Mouse (Mus musculus) heart, embryonic 13.5 days (tissue): ENCODE results near the gene Setd3. TPM values are rescaled to one million over a fixed set of nuclear protein-coding genes. Genes with fewer than 3 reads are reported as not detected.

ENCODE experiments used
- ATAC-seq: fragments of 200-750 bp; cut with Nextera tagmentation; 2 replicates; pipeline ENCODE4 v1.8.0; 2017; ENCODE audit warnings: moderate TSS enrichment; ENCODE audit not compliant: insufficient number of reproducible peaks, low FRiP score, low TSS enrichment; ENCODE audit errors: extremely low read depth
- H3K27ac ChIP-seq: fragments of 300-500 bp; sonication (generic); replicated peaks from 2 replicates; pipeline ENCODE4 v1.5.1; 2015; ENCODE audit warnings: moderate library complexity, mild to moderate bottlenecking, inconsistent platforms
- H3K27me3 ChIP-seq: fragments of 300-500 bp; sonication (generic); replicated peaks from 2 replicates; pipeline ENCODE4 v1.6.1; 2015; ENCODE audit warnings: mild to moderate bottlenecking, inconsistent platforms
- H3K36me3 ChIP-seq: fragments of 300-500 bp; sonication (generic); 2 replicates; pipeline ENCODE4 v1.6.1; 2015; ENCODE audit warnings: mild to moderate bottlenecking, inconsistent platforms
- H3K4me1 ChIP-seq: fragments of 300-500 bp; sonication (generic); 2 replicates; pipeline ENCODE4 v1.6.1; 2015; ENCODE audit warnings: inconsistent platforms
- H3K4me2 ChIP-seq: fragments of 300-500 bp; sonication (generic); 2 replicates; pipeline ENCODE4 v1.6.1; 2015; ENCODE audit warnings: inconsistent platforms, mild to moderate bottlenecking, moderate library complexity
- H3K4me3 ChIP-seq: fragments of 300-500 bp; sonication (generic); 2 replicates; pipeline ENCODE4 v1.5.1; 2015; ENCODE audit warnings: moderate library complexity, mild to moderate bottlenecking, inconsistent platforms
- H3K9ac ChIP-seq: fragments of 300-500 bp; sonication (generic); 2 replicates; pipeline ENCODE4 v1.6.1; 2015; ENCODE audit warnings: inconsistent platforms, mild to moderate bottlenecking, moderate library complexity
- H3K9me3 ChIP-seq: fragments of 300-500 bp; sonication (generic); 2 replicates; pipeline ENCODE4 v1.6.1; 2016; ENCODE audit warnings: inconsistent platforms
- WGBS: fragments of 180-500 bp; shearing (Covaris S2); methylation state at CpG from one replicate; pipeline ENCODE4 v1.1.7; 2015; ENCODE audit warnings: mixed read lengths; 5-methylcytosine and 5-hydroxymethylcytosine counted together
- polyA plus RNA-seq: library from polyadenylated mRNA; unstranded; fragments of >200 nt; fragmentation: Nextera tagmentation; extraction: Ambion mirVana; gene quantifications from 2 replicates; pipeline ENCODE4 v1.2.1, GENCODE M21; 2015

The Setd3 gene
- polyA plus RNA-seq = 63.0 and 65.7 TPM in 2 replicates

DNA sequence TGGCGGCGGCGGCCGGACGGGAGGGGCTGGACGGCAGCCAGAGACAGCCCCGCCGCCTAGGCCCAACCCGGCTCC, at the start of gene Setd3:
TSS of gene Setd3 (minus strand) at position 69 of the 75 bp plus-strand sequence.
- WGBS = 0% methylated on average over 9 of the region's 9 CpGs
- H3K9me3 ChIP-seq = no peaks in the 10 kb centered on the region
- peaks cover 44% of the 10 kb centered on the region for H3K4me1 ChIP-seq
- H3K27ac ChIP-seq = peak within 1 kb of the TSS; percentile 87
- ATAC-seq = no peak
- no peaks in the 10 kb centered on the region for H3K27me3 ChIP-seq
- H3K4me2 ChIP-seq = peak within 1 kb of the TSS; percentile 95
- peaks cover 24% of the 10 kb centered on the region for H3K36me3 ChIP-seq
- H3K9ac ChIP-seq = peak within 1 kb of the TSS; percentile 97
- H3K4me3 ChIP-seq = peak within 1 kb of the TSS; percentile 68

DNA sequence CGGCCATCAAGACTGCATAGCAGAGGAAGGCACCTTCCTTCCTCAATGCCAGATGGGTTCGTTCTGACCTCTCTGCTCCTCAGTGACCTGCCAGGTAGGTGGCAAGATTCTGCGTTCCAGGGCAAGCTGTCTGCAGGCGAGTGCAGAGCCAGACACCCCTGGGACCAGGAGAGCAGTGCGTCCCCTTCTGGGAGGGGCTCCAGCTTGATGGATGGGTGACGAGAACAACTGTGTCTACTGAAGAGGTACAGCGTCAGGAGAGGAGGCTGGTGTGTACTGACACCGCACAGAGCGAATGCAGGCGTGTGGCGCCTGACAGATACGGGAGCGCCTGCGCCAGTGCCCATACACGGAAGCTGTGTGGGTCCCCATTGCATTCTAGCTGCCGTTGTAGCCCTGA, 48.4 kb upstream of the Setd3 start:
- Histone ChIP-seq H3K9ac (peak overlapping the region; percentile 24; the same call in 1 of the 2 replicates), H3K27me3 (no peaks in the 10 kb centered on the region), H3K4me3 (no peak overlapping the region), H3K4me2 (no peak overlapping the region), H3K4me1 (peaks cover 87% of the 10 kb centered on the region), H3K36me3 (no peaks in the 10 kb centered on the region), H3K27ac (no peak overlapping the region), H3K9me3 (no peaks in the 10 kb centered on the region)
- 62% methylated on average over 16 of the region's 16 CpGs for WGBS
- ATAC-seq = no peak

DNA sequence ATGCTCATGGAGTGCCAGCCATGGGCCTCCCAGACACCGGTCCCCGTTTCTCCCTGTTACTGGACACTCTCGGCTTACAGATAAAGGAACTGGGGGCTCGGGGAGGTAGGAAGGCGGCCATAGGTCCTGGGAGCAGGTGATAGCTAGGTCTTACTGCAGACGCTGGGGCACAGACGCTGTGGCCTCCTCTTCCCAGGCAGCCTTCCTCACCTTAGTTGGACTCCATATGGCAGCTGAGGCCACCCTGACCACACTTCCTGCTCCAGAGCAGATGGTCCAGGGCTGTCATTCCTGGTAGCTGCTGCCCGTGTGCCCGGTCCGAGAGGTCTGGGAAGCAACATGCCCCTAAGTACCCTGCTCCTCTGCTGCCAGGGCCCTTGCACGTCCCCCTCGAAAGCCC, 47.8 kb upstream of the Setd3 start:
- Histone ChIP-seq H3K27ac (no peak overlapping the region), H3K4me3 (no peak overlapping the region), H3K9me3 (no peaks in the 10 kb centered on the region), H3K27me3 (no peaks in the 10 kb centered on the region), H3K4me2 (no peak overlapping the region), H3K9ac (no peak overlapping the region), H3K4me1 (peaks cover 84% of the 10 kb centered on the region), H3K36me3 (no peaks in the 10 kb centered on the region)
- WGBS = 77% methylated on average over 12 of the region's 12 CpGs
- no peak for ATAC-seq

DNA sequence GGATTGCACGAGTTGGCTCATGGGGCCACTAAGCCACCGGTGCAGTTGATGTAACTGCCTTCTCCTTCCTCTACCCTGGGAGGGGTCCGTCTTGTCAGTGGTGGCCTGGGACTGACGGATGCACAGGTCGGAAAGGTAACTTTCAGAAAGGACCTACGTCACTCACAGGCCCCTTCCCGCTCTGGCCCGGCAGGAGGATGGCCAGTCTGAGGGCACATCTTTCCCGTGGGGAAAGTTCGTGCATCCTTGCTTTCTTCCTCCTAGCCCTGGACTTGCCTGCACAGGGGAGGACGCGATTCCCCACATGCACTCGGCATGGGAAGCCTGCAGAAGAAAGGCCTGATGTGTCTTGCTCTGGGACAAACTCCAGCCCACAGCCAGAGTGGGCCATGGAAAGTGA, 47.1 kb upstream of the Setd3 start:
- 76% methylated on average over 13 of the region's 13 CpGs for WGBS
- Histone ChIP-seq H3K9ac (peak overlapping the region; percentile 35; the same call in 1 of the 2 replicates), H3K4me2 (no peak overlapping the region), H3K27ac (peak overlapping the region; percentile 49; the same call in 1 of the 2 replicates), H3K27me3 (no peaks in the 10 kb centered on the region), H3K9me3 (no peaks in the 10 kb centered on the region), H3K36me3 (no peaks in the 10 kb centered on the region), H3K4me3 (no peak overlapping the region), H3K4me1 (peaks cover 82% of the 10 kb centered on the region)
- no peak for ATAC-seq

DNA sequence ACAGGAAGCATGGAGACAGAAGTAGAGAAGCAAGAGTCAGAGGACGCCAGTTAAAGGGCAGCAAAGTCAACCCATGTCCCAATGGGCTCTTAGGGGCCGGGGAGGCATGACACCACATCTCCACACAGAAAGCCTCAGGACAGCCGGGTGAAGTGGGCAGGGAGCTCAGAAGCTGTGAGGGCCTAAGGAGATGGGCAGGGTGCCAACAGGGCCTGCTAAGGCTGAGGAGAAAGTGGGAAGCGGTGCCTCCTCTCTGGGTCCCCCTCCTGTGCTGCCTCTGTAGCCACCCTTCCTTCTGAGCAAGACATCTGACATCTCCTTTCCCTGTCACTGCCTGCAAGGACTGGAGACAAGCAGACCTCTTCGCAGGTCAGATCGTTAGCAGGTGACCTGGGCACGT, 46.7 kb upstream of the Setd3 start:
- Histone ChIP-seq H3K4me2 (no peak overlapping the region), H3K4me3 (no peak overlapping the region), H3K9ac (peak overlapping the region; percentile 33; the same call in 1 of the 2 replicates), H3K27ac (peak overlapping the region; percentile 49; the same call in 1 of the 2 replicates), H3K36me3 (no peaks in the 10 kb centered on the region), H3K9me3 (no peaks in the 10 kb centered on the region), H3K4me1 (peaks cover 82% of the 10 kb centered on the region), H3K27me3 (no peaks in the 10 kb centered on the region)
- no peak for ATAC-seq
- WGBS = 43% methylated on average over 7 of the region's 7 CpGs

DNA sequence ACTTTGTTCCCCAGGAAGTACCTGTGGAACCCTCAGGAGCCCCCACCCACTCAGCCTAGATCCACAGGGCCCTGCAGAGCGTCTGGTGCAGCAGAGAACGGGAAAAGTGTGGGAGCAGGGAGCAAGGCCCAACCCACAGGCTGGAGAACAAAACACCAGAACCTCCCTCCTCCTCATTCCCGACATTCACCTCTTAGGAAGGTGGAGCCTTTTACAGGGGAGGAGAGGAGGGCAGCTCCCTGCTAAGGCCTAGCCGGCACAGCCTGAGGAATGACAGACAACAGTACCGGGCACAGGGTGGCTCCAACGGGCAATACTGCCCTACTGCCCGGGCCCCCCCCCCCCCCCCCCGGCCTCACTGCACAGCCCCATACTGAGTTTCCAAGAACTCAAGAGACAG, 44.2 kb upstream of the Setd3 start:
- peak overlapping the region; percentile 20; the same call in 1 of the 2 replicates for H3K9ac ChIP-seq
- peaks cover 85% of the 10 kb centered on the region for H3K4me1 ChIP-seq
- no peak overlapping the region for H3K27ac ChIP-seq
- WGBS = 51% methylated on average over 7 of the region's 8 CpGs
- no peak for ATAC-seq
- H3K4me3 ChIP-seq = no peak overlapping the region
- H3K4me2 ChIP-seq = no peak overlapping the region
- H3K9me3 ChIP-seq = no peaks in the 10 kb centered on the region
- no peaks in the 10 kb centered on the region for H3K36me3 ChIP-seq
- H3K27me3 ChIP-seq = no peaks in the 10 kb centered on the region

DNA sequence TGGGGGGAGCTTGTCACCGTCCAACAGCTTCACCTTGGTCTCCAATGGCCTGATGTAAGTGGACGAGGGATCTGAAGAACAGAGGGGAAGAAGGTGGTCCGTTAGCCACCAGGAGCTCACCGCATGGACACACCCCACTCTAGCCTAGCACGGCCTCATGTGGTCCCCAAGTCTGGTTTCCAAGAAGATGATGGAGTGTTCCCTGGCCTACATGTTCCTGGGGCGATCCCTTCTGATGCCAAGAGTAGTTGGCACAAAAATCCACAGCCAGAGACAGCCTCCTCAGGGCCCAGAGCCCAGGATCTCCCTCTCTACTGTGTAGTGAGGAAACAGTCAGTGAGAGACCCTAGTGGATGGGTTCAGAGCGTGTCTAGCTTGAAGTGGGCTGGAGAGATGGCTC, 42.6 kb upstream of the Setd3 start:
- 82% methylated on average over 7 of the region's 7 CpGs for WGBS
- Histone ChIP-seq H3K4me1 (peaks cover 77% of the 10 kb centered on the region), H3K36me3 (no peaks in the 10 kb centered on the region), H3K27ac (no peak overlapping the region), H3K4me3 (no peak overlapping the region), H3K9me3 (no peaks in the 10 kb centered on the region), H3K9ac (peak overlapping the region; percentile 24; the same call in 1 of the 2 replicates), H3K27me3 (no peaks in the 10 kb centered on the region), H3K4me2 (no peak overlapping the region)
- no peak for ATAC-seq

DNA sequence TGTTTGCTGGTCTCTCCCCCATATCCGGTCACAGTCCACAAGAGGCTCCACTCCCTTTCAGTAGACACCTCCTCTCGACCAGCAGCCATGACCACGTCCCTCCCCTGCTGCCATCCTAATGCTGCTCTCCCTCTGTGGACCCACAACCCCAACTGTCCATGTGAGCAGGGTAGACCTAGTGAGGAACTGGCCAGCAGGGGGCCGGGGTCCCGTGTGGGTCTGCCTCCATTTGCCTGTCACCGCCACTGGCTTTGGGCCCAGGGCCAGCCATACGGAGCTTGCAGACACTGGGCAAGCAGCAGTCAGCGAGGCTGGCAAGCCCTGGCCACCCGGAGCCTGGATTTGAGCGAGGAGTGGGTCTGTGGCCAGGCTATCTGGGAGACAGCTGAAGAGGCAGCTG, 42.1 kb upstream of the Setd3 start:
- H3K9ac ChIP-seq = peak overlapping the region; percentile 24; the same call in 1 of the 2 replicates
- H3K4me2 ChIP-seq = no peak overlapping the region
- H3K36me3 ChIP-seq = no peaks in the 10 kb centered on the region
- no peaks in the 10 kb centered on the region for H3K27me3 ChIP-seq
- H3K9me3 ChIP-seq = no peaks in the 10 kb centered on the region
- peaks cover 72% of the 10 kb centered on the region for H3K4me1 ChIP-seq
- no peak for ATAC-seq
- no peak overlapping the region for H3K4me3 ChIP-seq
- no peak overlapping the region for H3K27ac ChIP-seq
- 41% methylated on average over 10 of the region's 10 CpGs for WGBS

DNA sequence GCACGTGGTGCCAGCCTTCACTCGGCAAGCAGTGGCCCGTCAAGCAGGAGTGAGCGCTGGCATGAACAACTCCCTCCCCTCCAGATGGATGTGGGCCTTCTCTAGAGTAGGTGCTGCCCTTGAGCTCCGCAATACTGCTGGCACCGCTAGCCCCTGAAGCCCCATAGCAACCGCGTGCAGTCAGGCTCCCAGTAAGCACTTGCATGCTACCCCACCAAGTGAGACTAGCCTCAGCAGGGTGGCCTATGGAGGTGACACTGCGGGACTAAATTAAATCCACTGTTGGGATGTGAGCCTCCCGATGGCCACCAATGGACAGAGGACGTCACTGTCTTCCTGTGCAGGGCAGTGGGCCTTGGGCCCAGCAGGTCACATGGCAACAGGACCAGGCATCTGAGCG, 41.5 kb upstream of the Setd3 start:
- no peak for ATAC-seq
- no peaks in the 10 kb centered on the region for H3K9me3 ChIP-seq
- H3K4me2 ChIP-seq = no peak overlapping the region
- H3K27ac ChIP-seq = no peak overlapping the region
- H3K4me1 ChIP-seq = peaks cover 66% of the 10 kb centered on the region
- H3K27me3 ChIP-seq = no peaks in the 10 kb centered on the region
- H3K9ac ChIP-seq = no peak overlapping the region
- WGBS = 63% methylated on average over 12 of the region's 12 CpGs
- no peak overlapping the region for H3K4me3 ChIP-seq
- H3K36me3 ChIP-seq = no peaks in the 10 kb centered on the region

DNA sequence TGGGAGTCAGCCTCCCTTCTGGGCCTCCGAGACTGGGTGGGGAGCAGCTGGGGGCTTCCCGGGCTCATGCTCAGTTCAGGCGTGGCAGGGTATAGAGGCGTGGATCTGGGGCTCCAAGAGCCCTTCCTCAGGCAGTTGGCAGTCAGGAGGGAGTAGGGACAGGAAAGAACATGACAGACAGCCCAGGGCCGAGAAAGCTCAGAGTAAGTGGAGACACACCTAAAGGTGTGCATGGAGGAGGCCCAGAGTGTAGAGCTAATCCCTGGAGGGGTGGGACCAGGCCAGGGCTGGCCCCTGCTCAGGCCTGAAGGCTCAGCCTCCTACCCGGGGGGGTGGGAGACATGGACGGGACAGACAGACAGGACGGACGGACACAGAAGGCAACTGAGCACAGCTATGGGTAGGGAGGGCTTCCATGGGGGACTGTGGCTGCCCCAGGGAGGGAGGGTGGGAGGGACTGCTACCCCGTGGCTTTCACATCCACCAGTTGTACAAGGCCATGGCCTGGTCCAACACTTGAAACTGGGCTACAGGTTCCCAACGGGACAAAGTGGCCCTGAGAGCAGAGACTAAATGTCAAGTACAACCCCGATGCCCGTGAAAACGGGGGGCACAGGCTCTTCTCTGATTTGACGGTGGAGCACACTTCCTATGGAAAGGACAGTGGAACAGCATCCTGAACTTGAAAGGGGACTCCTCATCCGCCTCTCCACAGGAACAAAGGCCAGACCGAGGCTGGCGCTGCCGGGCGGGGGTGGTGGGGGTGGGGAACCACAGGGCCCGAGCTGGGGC, 40.9 kb upstream of the Setd3 start:
- H3K4me1 ChIP-seq = peaks cover 65% of the 10 kb centered on the region
- H3K27ac ChIP-seq = peak overlapping the region; percentile 25; the same call in 1 of the 2 replicates
- peak overlapping the region; percentile 25; the same call in 1 of the 2 replicates for H3K4me2 ChIP-seq

DNA sequence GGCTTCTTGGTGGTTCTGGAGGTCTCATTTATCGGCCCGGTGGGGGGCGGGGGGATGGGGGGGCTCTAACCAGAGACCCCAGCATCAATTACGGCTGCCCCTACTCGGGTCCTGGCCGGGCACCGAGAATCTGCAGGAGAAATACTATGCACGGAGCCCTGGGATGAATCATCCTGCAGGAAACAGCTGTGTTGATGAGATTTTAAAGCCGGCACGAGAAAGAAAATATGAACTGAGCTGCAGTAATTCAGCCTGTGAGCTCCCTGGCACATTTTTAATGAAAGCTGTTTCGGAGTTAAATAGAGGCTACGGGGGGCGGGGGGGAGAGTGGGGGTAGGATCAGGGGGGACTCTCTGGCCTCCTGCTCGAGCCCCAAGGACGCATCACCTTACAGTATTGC, 40.0 kb upstream of the Setd3 start:
- no peak overlapping the region for H3K4me3 ChIP-seq
- peak overlapping the region; percentile 25; the same call in 1 of the 2 replicates for H3K27ac ChIP-seq
- H3K9ac ChIP-seq = 0 out of 2 replicates have a peak overlapping the region, but pooled peaks have one; percentile 52
- no peak for ATAC-seq
- H3K36me3 ChIP-seq = no peaks in the 10 kb centered on the region
- H3K27me3 ChIP-seq = no peaks in the 10 kb centered on the region
- WGBS = 42% methylated on average over 15 of the region's 15 CpGs
- H3K4me2 ChIP-seq = peak overlapping the region; percentile 25
- peaks cover 65% of the 10 kb centered on the region for H3K4me1 ChIP-seq
- no peaks in the 10 kb centered on the region for H3K9me3 ChIP-seq

More for the DNA sequence above, 40.9 kb upstream of the Setd3 start:
- Histone ChIP-seq H3K9ac (peak overlapping the region; percentile 52; the same call in 1 of the 2 replicates), H3K4me3 (no peak overlapping the region), H3K36me3 (no peaks in the 10 kb centered on the region), H3K27me3 (no peaks in the 10 kb centered on the region), H3K9me3 (no peaks in the 10 kb centered on the region)
- 72% methylated on average over 21 of the region's 21 CpGs for WGBS
- no peak for ATAC-seq

DNA sequence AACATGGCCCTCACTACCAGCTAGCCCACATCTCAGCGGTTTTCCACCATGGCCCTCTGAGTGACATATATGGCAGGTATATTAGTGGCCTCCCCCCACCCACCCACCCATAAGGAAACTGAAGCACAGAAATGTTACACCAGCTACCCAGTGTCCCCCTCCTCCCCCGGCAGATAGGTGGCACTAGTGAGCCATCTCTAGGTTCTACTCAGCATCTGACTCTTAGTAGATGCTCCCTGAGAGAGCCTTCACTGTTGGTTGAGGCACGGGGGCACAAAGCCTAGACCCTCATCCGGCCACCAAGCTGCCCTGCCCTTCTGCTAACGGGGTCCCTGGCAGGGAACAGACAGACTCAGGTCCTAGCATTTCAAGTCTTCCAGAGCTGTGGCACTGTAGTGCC, 38.5 kb upstream of the Setd3 start:
- 63% methylated on average over 5 of the region's 5 CpGs for WGBS
- H3K4me2 ChIP-seq = no peak overlapping the region
- no peak overlapping the region for H3K27ac ChIP-seq
- no peak overlapping the region for H3K4me3 ChIP-seq
- ATAC-seq = no peak
- no peaks in the 10 kb centered on the region for H3K36me3 ChIP-seq
- no peaks in the 10 kb centered on the region for H3K27me3 ChIP-seq
- no peaks in the 10 kb centered on the region for H3K9me3 ChIP-seq
- no peak overlapping the region for H3K9ac ChIP-seq
- H3K4me1 ChIP-seq = peaks cover 69% of the 10 kb centered on the region
